Mouse (Mus musculus): ENCODE data around the gene H2afy. TPM values are rescaled to one million over a fixed set of nuclear protein-coding genes. Genes with fewer than 3 reads are reported as not detected.
"Not testable (repeated sequence)": the region's sequence is repeated elsewhere in the genome, so short reads cannot be mapped to it uniquely, and the experiment has no call there.

Gene H2afy
- polyA plus RNA-seq, 1 experiment from 2014 or later, result 623 TPM

- Histone ChIP-seq H3K27ac (no peak overlapping the region), H3K27me3 (no peaks in the 10 kb centered on the region), H3K4me2 (no peak overlapping the region), H3K4me3 (replicated peaks) (no peak overlapping the region), H3K9ac (replicated peaks) (no peak overlapping the region), H3K4me1 (replicated peaks) (no peaks in the 10 kb centered on the region), H3K36me3 (no peaks in the 10 kb centered on the region), H3K9me3 (no peaks in the 10 kb centered on the region)
- WGBS, result 64% methylated on average over 10 of the region's 10 CpGs
- no peak for ATAC-seq (ENCODE audit: insufficient number of reproducible peaks, insufficient read depth, low FRiP score, low TSS enrichment, low read depth)
Measured at GRCm38 (mm10) chr13:56039610-56040371, 96.4 kb downstream of the H2afy start.

- peaks cover 23% of the 10 kb centered on the region for H3K4me1 ChIP-seq (replicated peaks)
- H3K9me3 ChIP-seq, result no peaks in the 10 kb centered on the region
- no peak overlapping the region for H3K9ac ChIP-seq (replicated peaks)
- H3K4me2 ChIP-seq, result no peak overlapping the region
- H3K27ac ChIP-seq, result no peak overlapping the region
- WGBS, result 87% methylated on average over 4 of the region's 4 CpGs
- peaks cover 12% of the 10 kb centered on the region; the same call in 1 of the 2 replicates for H3K27me3 ChIP-seq
- no peak overlapping the region for H3K4me3 ChIP-seq (replicated peaks)
- ATAC-seq (ENCODE audit: insufficient number of reproducible peaks, insufficient read depth, low FRiP score, low TSS enrichment, low read depth), result no peak
- no peaks in the 10 kb centered on the region for H3K36me3 ChIP-seq
Measured at GRCm38 (mm10) chr13:56029006-56029405, 107.2 kb downstream of the H2afy start.

GRCm38 (mm10) chr13:56027996-56028395 lies 108.2 kb downstream of the H2afy start:
- ATAC-seq (ENCODE audit: insufficient number of reproducible peaks, insufficient read depth, low FRiP score, low TSS enrichment, low read depth); H3K9me3 ChIP-seq; H3K36me3 ChIP-seq; H3K27ac ChIP-seq; H3K4me3 ChIP-seq (replicated peaks); H3K27me3 ChIP-seq; H3K4me2 ChIP-seq; H3K9ac ChIP-seq (replicated peaks): not testable (repeated sequence)
- peaks cover 23% of the 10 kb centered on the region for H3K4me1 ChIP-seq (replicated peaks)
- 80% methylated on average over 5 of the region's 5 CpGs for WGBS

- H3K27me3 ChIP-seq, result peaks cover 5% of the 10 kb centered on the region; the same call in 1 of the 2 replicates
- H3K4me3 ChIP-seq (replicated peaks), result no peak overlapping the region
- no peak overlapping the region for H3K9ac ChIP-seq (replicated peaks)
- peaks cover 20% of the 10 kb centered on the region for H3K4me1 ChIP-seq (replicated peaks)
- no peaks in the 10 kb centered on the region for H3K9me3 ChIP-seq
- no peak overlapping the region for H3K4me2 ChIP-seq
- no peak overlapping the region for H3K27ac ChIP-seq
- 82% methylated on average over 5 of the region's 5 CpGs for WGBS
- H3K36me3 ChIP-seq, result no peaks in the 10 kb centered on the region
- ATAC-seq (ENCODE audit: insufficient number of reproducible peaks, insufficient read depth, low FRiP score, low TSS enrichment, low read depth), result no peak
Measured at GRCm38 (mm10) chr13:56026623-56027022, 109.5 kb downstream of the H2afy start.

GRCm38 (mm10) chr13:56026026-56026425 lies 110.1 kb downstream of the H2afy start:
- Histone ChIP-seq H3K4me2 (no peak overlapping the region), H3K27ac (no peak overlapping the region), H3K36me3 (no peaks in the 10 kb centered on the region), H3K4me1 (replicated peaks) (peaks cover 20% of the 10 kb centered on the region), H3K9me3 (no peaks in the 10 kb centered on the region), H3K27me3 (peaks cover 5% of the 10 kb centered on the region; the same call in 1 of the 2 replicates), H3K9ac (replicated peaks) (no peak overlapping the region), H3K4me3 (replicated peaks) (no peak overlapping the region)
- ATAC-seq (ENCODE audit: insufficient number of reproducible peaks, insufficient read depth, low FRiP score, low TSS enrichment, low read depth), result no peak
- WGBS, result 81% methylated on average over 7 of the region's 7 CpGs

- Histone ChIP-seq H3K27ac (no peak overlapping the region), H3K4me3 (replicated peaks) (no peak overlapping the region)
- 25% methylated on average over 14 of the region's 14 CpGs for WGBS
Measured at GRCm38 (mm10) chr13:56025027-56025410, 111.1 kb downstream of the H2afy start.

GRCm38 (mm10) chr13:56024410-56025026 lies 111.6 kb downstream of the H2afy start:
- no peak for ATAC-seq (ENCODE audit: insufficient number of reproducible peaks, insufficient read depth, low FRiP score, low TSS enrichment, low read depth)
- no peak overlapping the region for H3K4me3 ChIP-seq (replicated peaks)

More at GRCm38 (mm10) chr13:56025027-56025410, 111.1 kb downstream of the H2afy start:
- Histone ChIP-seq H3K36me3 (no peaks in the 10 kb centered on the region), H3K27me3 (peaks cover 5% of the 10 kb centered on the region; the same call in 1 of the 2 replicates), H3K9ac (replicated peaks) (no peak overlapping the region), H3K9me3 (no peaks in the 10 kb centered on the region), H3K4me2 (peak overlapping the region; percentile 13), H3K4me1 (replicated peaks) (peaks cover 20% of the 10 kb centered on the region)
- no peak for ATAC-seq (ENCODE audit: insufficient number of reproducible peaks, insufficient read depth, low FRiP score, low TSS enrichment, low read depth)

More at GRCm38 (mm10) chr13:56024410-56025026, 111.6 kb downstream of the H2afy start:
- peaks cover 5% of the 10 kb centered on the region; the same call in 1 of the 2 replicates for H3K27me3 ChIP-seq
- H3K4me1 ChIP-seq (replicated peaks), result peaks cover 20% of the 10 kb centered on the region
- H3K4me2 ChIP-seq, result peak overlapping the region; percentile 13
- no peak overlapping the region for H3K27ac ChIP-seq
- no peaks in the 10 kb centered on the region for H3K9me3 ChIP-seq
- 35% methylated on average over 14 of the region's 14 CpGs for WGBS
- H3K9ac ChIP-seq (replicated peaks), result no peak overlapping the region
- no peaks in the 10 kb centered on the region for H3K36me3 ChIP-seq

Other genes with a start within 250 kb of the H2afy start
- gene Tifab, start 42.5 kb upstream of the H2afy start, polyA plus RNA-seq (2016; fragmentation: Nextera tagmentation; extraction: Ambion mirVana), result 1.3 and 1.7 TPM in 2 replicates
- gene Neurog1, start 115.8 kb upstream of the H2afy start, polyA plus RNA-seq (2016; fragmentation: Nextera tagmentation; extraction: Ambion mirVana), result not detected in 2 replicates
- 342 and 397 TPM in 2 replicates for gene Cxcl14, start 160.2 kb upstream of the H2afy start, polyA plus RNA-seq (2016; fragmentation: Nextera tagmentation; extraction: Ambion mirVana)